Mouse (Mus musculus) embryo, embryonic 11 days (tissue): ENCODE results near the gene Dzank1.

Experiments used
- DNase-seq: peaks from one replicate; pipeline ENCODE4 v3.0.0-alpha.2; 2015

Dzank1 gene

DNA sequence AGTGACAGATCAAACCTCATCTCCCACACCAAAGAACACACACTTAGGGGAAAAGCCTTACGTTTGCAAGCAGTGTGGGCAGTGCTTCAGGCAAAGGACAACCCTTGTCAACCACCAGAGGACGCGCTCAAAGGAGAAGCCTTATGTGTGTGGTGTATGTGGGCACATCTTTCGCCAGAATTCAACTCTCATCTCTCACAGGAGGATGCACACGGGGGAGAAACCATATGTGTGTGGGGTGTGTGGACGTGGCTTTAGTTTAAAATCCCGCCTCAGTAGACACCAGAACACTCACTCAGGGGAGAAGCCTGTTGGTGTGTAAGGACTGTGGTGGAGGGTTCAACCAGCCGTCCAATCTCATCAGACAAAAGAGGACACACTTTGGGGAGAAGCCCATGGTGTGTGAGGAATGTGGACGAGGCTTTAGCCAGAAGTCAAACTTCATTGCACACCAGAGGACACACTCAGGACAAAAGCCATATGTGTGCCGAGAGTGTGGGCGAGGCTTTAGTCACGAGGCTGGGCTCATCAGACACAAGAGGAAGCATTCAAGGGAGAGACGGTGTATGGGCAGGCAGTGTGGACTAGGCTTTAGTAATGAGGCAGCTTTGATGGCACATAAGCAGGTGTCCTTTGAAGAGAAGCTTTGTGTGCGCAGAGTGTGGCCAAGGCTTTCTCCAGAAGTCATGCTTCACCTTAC, 61.2 kb downstream of the Dzank1 start:
- DNase-seq, result no peak

DNA sequence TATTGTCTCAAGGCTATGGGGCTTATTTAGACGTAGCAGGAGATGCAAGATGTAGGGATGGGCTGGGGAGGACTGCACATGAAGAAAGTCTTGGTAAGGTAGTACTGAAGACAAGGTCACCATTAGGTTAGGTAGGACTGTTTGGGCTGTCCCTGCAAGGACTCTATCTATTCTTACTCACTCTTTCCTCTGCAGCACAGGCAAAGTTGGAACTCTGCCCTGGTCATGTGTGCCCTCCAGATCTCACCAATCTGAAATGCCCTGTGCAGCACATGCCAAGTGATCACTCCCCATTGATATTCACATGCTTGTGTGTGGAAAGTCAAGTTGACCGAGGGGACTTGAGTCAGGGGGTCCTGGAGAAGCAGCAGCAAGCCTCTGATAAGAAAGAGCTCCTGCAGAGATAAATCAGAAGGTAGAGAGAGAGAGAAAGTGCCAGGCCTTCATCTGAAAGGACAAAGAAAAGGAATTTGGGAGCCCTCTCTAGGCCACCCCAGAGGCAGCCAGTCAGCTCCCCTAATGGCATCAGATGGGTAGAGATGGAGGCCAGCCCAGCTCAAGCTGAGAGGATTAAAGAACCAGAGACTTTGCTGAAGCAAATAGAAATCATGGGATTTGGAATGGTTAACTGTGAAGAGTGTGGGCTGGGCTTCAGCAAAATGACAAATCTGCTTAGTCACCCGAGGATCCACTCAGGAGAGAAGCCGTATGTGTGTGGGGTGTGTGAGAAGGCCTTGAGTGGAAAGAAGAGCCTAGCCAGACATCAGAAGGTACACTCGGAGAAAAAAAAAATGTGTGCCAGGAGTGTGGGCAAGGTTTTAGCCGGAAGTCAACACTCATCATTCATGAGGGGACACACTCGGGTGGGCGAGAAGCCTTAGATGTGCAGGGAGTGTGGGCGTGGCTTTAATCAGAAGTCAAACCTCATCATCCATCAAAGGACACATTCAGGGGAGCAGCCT, 62.1 kb downstream of the Dzank1 start:
- no peak for DNase-seq

DNA sequence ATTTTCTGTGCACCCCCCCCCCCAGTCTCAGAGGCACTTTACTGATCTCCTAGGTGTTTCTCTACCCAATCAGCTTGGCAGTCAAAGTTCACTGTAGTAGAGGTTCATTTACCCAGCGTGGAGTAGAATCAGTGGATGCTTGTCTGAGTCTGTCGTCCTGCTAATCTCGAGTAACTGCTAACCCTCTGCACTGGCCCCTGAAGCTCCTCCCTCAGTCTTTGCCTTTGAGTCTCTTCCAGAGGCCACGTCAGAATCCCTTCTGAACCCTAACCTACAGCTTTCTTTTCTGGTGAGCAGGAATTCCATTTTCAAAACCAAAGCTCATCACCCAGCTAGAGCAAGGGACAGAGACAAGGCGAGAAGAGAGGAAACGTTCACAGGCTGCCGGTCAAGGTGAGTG, 63.0 kb downstream of the Dzank1 start:
- no peak for DNase-seq

GRCm38 (mm10) chr2:144458975-144459754, 68.0 kb downstream of the Dzank1 start:
- peak; percentile 92 for DNase-seq

GRCm38 (mm10) chr2:144458355-144458754, 68.9 kb downstream of the Dzank1 start:
- no peak for DNase-seq

- peak; percentile 82 for DNase-seq
Observed at GRCm38 (mm10) chr2:144452364-144453008, 74.7 kb downstream of the Dzank1 start.

GRCm38 (mm10) chr2:144450378-144450777, 76.8 kb downstream of the Dzank1 start:
- DNase-seq, result no peak

DNA sequence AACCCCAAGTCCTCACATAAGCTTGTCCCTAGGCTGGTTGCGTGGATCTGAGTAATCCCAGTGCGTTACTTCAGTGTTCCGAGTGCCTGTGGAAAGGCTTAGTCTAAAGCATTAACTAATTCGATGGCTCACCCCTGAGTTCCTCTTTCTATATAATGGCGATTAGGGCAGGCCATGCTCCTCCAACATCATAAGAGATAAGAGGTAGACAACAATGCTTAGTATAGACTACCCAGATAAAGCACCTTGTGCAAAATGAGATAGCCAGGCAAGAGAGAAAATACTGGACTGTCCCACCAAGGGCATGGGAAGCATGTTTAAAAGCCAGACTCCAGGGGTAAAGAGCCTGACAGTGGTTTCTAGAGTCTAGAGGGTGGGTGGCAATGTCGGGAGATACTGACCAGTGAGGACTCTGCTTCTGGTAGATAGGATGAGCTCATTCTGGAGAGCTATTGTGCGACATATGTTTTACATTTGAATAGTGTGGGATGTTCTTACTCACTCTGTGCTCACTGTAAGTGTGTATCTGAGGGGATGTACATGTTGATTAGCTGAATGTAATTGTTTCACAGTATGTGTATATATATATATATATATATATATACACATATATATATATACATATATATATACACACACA, 80.7 kb downstream of the Dzank1 start:
- no peak for DNase-seq

GRCm38 (mm10) chr2:144441386-144441915, 85.8 kb downstream of the Dzank1 start:
- no peak for DNase-seq

- no peak for DNase-seq
Observed at GRCm38 (mm10) chr2:144439191-144439700, 88.0 kb downstream of the Dzank1 start.

DNA sequence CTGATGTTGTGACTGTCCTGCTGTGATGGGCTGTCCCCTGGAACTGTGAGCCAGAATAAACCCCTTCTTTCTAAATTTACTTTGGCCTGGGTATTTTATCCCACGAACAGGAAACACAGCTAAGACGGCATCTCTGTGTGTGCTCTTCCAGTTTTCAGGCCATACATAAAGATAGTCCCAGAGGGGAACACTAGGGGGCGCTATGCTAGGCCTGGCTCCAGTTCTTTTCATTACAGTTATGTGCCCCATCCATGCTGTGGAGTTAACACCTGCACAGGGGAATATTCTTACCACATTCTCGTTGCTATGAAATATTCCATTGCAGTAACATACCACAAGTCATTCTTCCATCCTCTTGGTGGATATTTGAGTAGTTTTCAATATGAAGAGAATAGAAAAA, 88.8 kb downstream of the Dzank1 start:
- no peak for DNase-seq

DNA sequence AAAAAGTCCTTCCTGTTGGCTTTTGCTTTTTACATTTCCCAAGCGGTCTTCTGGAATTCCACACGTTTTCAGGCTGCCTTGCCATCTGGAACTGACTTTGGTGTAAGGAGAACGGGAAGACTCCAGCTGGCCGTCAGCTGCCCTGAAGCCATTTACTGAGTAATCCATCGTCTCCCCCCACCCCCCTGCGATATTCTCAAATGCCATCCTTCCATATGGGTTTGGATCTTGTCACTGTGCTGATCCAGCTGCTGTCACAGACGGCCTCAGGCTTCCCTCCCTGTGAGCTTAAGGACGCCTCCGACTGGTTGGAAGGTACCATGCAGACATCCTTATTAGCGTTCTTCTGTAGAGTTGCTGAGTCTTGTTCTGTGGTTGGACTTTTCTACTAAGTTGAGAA, 91.5 kb downstream of the Dzank1 start:
- no peak for DNase-seq

- DNase-seq, result no peak
Observed at GRCm38 (mm10) chr2:144431286-144431825, 95.9 kb downstream of the Dzank1 start.

DNA sequence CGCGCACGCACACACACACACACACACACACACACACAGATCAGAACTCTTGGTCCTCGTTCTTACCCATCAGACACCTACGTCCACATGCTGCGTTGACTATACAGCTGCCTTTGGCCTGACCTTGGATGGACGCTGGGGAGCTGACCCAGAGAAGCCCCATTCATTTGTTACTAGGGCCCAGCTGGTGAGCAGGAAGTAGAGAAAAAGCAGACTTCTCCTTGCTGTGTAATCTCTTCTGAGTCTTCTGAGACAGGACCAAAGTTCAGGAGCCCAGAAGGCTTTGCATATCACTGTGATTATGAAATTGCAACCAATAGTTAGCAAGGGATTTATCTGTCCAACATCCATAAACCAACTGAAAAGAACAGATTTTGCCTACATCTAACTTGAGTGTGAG, 98.0 kb downstream of the Dzank1 start:
- no peak for DNase-seq

DNA sequence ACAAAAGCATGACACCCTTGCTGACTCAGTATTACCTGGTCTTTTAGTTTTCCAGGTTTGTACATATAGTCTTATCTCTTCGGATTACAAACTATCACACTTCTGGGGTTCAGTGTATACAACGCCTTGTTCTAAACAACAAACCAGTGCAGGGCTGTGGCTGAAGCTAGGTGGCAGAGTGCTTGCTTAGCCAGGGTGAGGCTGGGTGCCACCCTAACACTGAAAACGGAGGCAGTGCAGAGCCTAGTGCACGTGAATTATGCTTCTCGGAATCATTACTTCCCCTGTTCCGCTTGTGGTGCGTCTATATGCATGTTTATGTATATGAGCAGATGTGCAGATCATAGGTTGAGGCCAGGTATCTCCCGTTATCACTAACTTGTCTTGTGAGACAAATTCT, 98.6 kb downstream of the Dzank1 start:
- DNase-seq, result no peak

DNA sequence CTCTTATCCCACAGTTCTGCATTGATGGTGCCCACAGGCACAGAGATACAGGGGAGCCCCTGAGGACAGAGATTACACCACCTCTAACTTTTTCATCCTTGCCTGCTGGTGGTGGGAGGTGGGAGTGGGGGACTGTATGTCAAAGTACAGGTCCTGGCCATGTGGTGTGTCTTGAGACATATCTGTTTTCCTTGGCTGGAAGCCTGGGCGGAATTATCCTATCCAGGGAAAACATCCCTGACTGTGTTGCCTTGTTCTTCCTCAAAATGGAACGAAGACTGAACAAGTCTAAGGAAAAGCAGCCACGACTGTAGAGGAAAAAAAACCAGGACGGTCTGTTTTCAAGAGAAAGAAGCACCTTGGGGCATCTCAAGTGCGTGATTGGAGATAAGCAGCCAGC, 99.4 kb downstream of the Dzank1 start:
- DNase-seq, result no peak

- DNase-seq, result no peak
Observed at GRCm38 (mm10) chr2:144425761-144426160, 101.5 kb downstream of the Dzank1 start.

DNA sequence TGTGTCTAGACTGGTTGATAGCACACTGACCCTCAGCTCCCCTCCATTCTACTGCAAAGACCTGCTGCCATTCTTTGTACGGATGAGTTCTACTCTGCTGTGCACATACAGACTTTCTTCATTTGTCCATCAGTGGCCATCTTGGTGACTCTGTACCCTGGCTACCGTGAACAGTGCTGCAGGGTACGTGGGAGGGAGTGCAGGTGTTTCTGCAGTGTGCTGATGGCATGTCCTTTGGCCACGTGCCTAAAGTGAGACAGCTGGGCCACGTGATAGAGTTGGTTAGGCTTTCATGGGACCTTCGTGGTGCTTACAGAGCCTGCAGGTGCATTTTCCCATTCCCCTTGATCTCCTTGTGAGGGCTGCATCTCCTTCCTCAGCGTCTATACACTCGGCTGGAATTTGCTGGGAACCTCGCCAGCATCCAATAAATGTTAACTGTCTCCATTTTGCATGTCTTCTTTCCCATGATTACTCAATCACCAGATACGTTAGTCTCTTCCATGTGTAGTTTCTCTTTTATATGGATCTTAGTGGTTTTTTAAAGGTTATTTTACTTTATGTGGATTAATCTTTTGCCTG, 105.0 kb downstream of the Dzank1 start:
- no peak for DNase-seq
